Mouse (Mus musculus) forebrain, embryonic 16.5 days (tissue): ENCODE results near the gene Baz1b. TPM values are rescaled to one million over a fixed set of nuclear protein-coding genes. Genes with fewer than 3 reads are reported as not detected.

Experiments used
- ATAC-seq: fragments of 200-750 bp; cut with Nextera tagmentation; 2 replicates; pipeline ENCODE4 v1.8.0; 2017; ENCODE audit warnings: mild to moderate bottlenecking, moderate library complexity
- H3K27ac ChIP-seq: fragments of 300-500 bp; sonication (generic); 2 replicates; pipeline ENCODE4 v1.5.1; 2014; ENCODE audit warnings: low read length, control low read depth
- H3K27me3 ChIP-seq: fragments of 300-500 bp; sonication (generic); replicated peaks from 2 replicates; pipeline ENCODE4 v1.6.1; 2014; ENCODE audit warnings: low read length; ENCODE audit not compliant: control insufficient read depth, insufficient read depth
- H3K36me3 ChIP-seq: fragments of 300-500 bp; sonication (generic); 2 replicates; pipeline ENCODE4 v1.6.1; 2014; ENCODE audit not compliant: control insufficient read depth, insufficient read depth
- H3K4me1 ChIP-seq: fragments of 300-500 bp; sonication (generic); replicated peaks from 2 replicates; pipeline ENCODE4 v1.6.1; 2014; ENCODE audit warnings: low read length; ENCODE audit not compliant: control insufficient read depth, insufficient read depth
- H3K4me2 ChIP-seq: fragments of 300-500 bp; sonication (generic); 2 replicates; pipeline ENCODE4 v1.6.1; 2014; ENCODE audit warnings: mild to moderate bottlenecking, low read length, control low read depth
- H3K4me3 ChIP-seq: fragments of 300-500 bp; sonication (generic); replicated peaks from 2 replicates; pipeline ENCODE4 v1.5.1; 2014; ENCODE audit warnings: mild to moderate bottlenecking, low read length, control low read depth
- H3K9ac ChIP-seq: fragments of 300-500 bp; sonication (generic); replicated peaks from 2 replicates; pipeline ENCODE4 v1.6.1; 2014; ENCODE audit warnings: low read depth, low read length, control low read depth
- H3K9me3 ChIP-seq: fragments of 300-500 bp; sonication (generic); 2 replicates; pipeline ENCODE4 v1.6.1; 2016; ENCODE audit warnings: low read length; ENCODE audit not compliant: control insufficient read depth
- WGBS: fragments of 180-500 bp; shearing (Covaris S2); extraction: QIAGEN DNeasy Blood & Tissue Kit; methylation state at CpG from one replicate; pipeline ENCODE4 v1.1.7; 2014; 5-methylcytosine and 5-hydroxymethylcytosine counted together
- polyA plus RNA-seq: library from polyadenylated mRNA; unstranded; fragments of >200 nt; fragmentation: Nextera tagmentation; extraction: Ambion mirVana; gene quantifications from 2 replicates; pipeline ENCODE4 v1.2.1, GENCODE M21; 2015

Gene Baz1b
- polyA plus RNA-seq, result 34.4 and 39.4 TPM in 2 replicates

- ATAC-seq, result peak; percentile 97
- peak within 1 kb of the TSS; percentile 94 for H3K4me2 ChIP-seq
- peak within 1 kb of the TSS; percentile 97 for H3K9ac ChIP-seq
- WGBS, result under 1% methylated on average over 57 of the region's 57 CpGs
- H3K27me3 ChIP-seq, result no peaks in the 10 kb centered on the region
- peak within 1 kb of the TSS; percentile 96 for H3K4me3 ChIP-seq
- peaks cover 5% of the 10 kb centered on the region for H3K9me3 ChIP-seq
- peaks cover 3% of the 10 kb centered on the region; the same call in 1 of the 2 replicates for H3K36me3 ChIP-seq
- peak within 1 kb of the TSS; percentile 94 for H3K27ac ChIP-seq
- peaks cover 27% of the 10 kb centered on the region for H3K4me1 ChIP-seq
These were observed at the start of gene Baz1b for GRCm38 (mm10) chr5:135186621-135187348. Gene Baz1b (plus strand): TSS chr5:135187264.

GRCm38 (mm10) chr5:135139881-135140280 lies 47.2 kb upstream of the Baz1b start:
- H3K27me3 ChIP-seq, result no peaks in the 10 kb centered on the region
- no peak overlapping the region for H3K27ac ChIP-seq
- 80% methylated on average over 2 of the region's 2 CpGs for WGBS
- H3K9me3 ChIP-seq, result no peaks in the 10 kb centered on the region
- no peaks in the 10 kb centered on the region for H3K36me3 ChIP-seq
- H3K9ac ChIP-seq, result no peak overlapping the region
- ATAC-seq, result no peak
- H3K4me3 ChIP-seq, result no peak overlapping the region
- H3K4me1 ChIP-seq, result no peaks in the 10 kb centered on the region
- H3K4me2 ChIP-seq, result no peak overlapping the region

GRCm38 (mm10) chr5:135144469-135144868 lies 42.6 kb upstream of the Baz1b start:
- no peak for ATAC-seq
- H3K27ac ChIP-seq, result no peak overlapping the region
- no peaks in the 10 kb centered on the region for H3K36me3 ChIP-seq
- H3K4me1 ChIP-seq, result peaks cover 6% of the 10 kb centered on the region; the same call in 1 of the 2 replicates
- no peak overlapping the region for H3K4me3 ChIP-seq
- no peak overlapping the region for H3K9ac ChIP-seq
- no peak overlapping the region for H3K4me2 ChIP-seq
- 67% methylated on average over 4 of the region's 4 CpGs for whole genome bisulfite sequencing
- H3K27me3 ChIP-seq, result no peaks in the 10 kb centered on the region
- H3K9me3 ChIP-seq, result no peaks in the 10 kb centered on the region

GRCm38 (mm10) chr5:135145532-135145931 lies 41.5 kb upstream of the Baz1b start:
- ATAC-seq, result no peak
- H3K4me3 ChIP-seq, result no peak overlapping the region
- no peaks in the 10 kb centered on the region for H3K27me3 ChIP-seq
- no peak overlapping the region for H3K4me2 ChIP-seq
- no peaks in the 10 kb centered on the region for H3K36me3 ChIP-seq
- no peak overlapping the region for H3K27ac ChIP-seq
- WGBS, result 91% methylated on average over 3 of the region's 3 CpGs
- H3K4me1 ChIP-seq, result peaks cover 9% of the 10 kb centered on the region; the same call in 1 of the 2 replicates
- no peak overlapping the region for H3K9ac ChIP-seq
- H3K9me3 ChIP-seq, result no peaks in the 10 kb centered on the region

GRCm38 (mm10) chr5:135145955-135146354 lies 41.1 kb upstream of the Baz1b start:
- no peak for ATAC-seq
- no peak overlapping the region for H3K4me2 ChIP-seq
- H3K4me3 ChIP-seq, result no peak overlapping the region
- H3K36me3 ChIP-seq, result no peaks in the 10 kb centered on the region
- H3K27me3 ChIP-seq, result no peaks in the 10 kb centered on the region
- no peaks in the 10 kb centered on the region for H3K9me3 ChIP-seq
- no peak overlapping the region for H3K27ac ChIP-seq
- H3K4me1 ChIP-seq, result peaks cover 10% of the 10 kb centered on the region; the same call in 1 of the 2 replicates
- H3K9ac ChIP-seq, result no peak overlapping the region

- Histone ChIP-seq H3K27ac (no peak overlapping the region; the same call in 1 of the 2 replicates), H3K9me3 (no peaks in the 10 kb centered on the region), H3K36me3 (no peaks in the 10 kb centered on the region; the same call in none of the 2 replicates), H3K4me2 (peak overlapping the region; percentile 77), H3K4me3 (peak overlapping the region; percentile 88), H3K4me1 (peaks cover 10% of the 10 kb centered on the region; the same call in 1 of the 2 replicates), H3K9ac (peak overlapping the region; percentile 82), H3K27me3 (no peaks in the 10 kb centered on the region)
- ATAC-seq, result no peak
- WGBS, result under 1% methylated on average over 13 of the region's 13 CpGs
These were observed 38.4 kb upstream of the Baz1b start for GRCm38 (mm10) chr5:135148715-135149052.

- ATAC-seq, result peak; percentile 97
- Histone ChIP-seq H3K27ac (peak within 1 kb of the TSS; percentile 69), H3K4me2 (peak within 1 kb of the TSS; percentile 77), H3K4me3 (peak within 1 kb of the TSS; percentile 88), H3K36me3 (peaks cover 4% of the 10 kb centered on the region), H3K9me3 (no peaks in the 10 kb centered on the region), H3K9ac (peak within 1 kb of the TSS; percentile 82), H3K27me3 (no peaks in the 10 kb centered on the region), H3K4me1 (peaks cover 10% of the 10 kb centered on the region; the same call in 1 of the 2 replicates)
- WGBS, result 0% methylated on average over 61 of the region's 63 CpGs
These were observed 37.8 kb upstream of the Baz1b start, which contains the start of gene Tbl2 for GRCm38 (mm10) chr5:135149053-135149819. Gene Tbl2 (plus strand): TSS chr5:135149657.

GRCm38 (mm10) chr5:135149820-135150178 lies 37.3 kb upstream of the Baz1b start:
- H3K9ac ChIP-seq, result peak overlapping the region; percentile 82
- H3K4me2 ChIP-seq, result peak overlapping the region; percentile 77
- H3K36me3 ChIP-seq, result peaks cover 7% of the 10 kb centered on the region
- peak overlapping the region; percentile 69 for H3K27ac ChIP-seq
- H3K4me3 ChIP-seq, result peak overlapping the region; percentile 88
- H3K4me1 ChIP-seq, result peaks cover 10% of the 10 kb centered on the region; the same call in 1 of the 2 replicates
- ATAC-seq, result no peak
- H3K9me3 ChIP-seq, result no peaks in the 10 kb centered on the region
- no peaks in the 10 kb centered on the region for H3K27me3 ChIP-seq
- WGBS, result 0% methylated on average over 23 of the region's 23 CpGs

GRCm38 (mm10) chr5:135156496-135156895 lies 30.6 kb upstream of the Baz1b start:
- no peaks in the 10 kb centered on the region for H3K27me3 ChIP-seq
- H3K4me2 ChIP-seq, result no peak overlapping the region
- no peak overlapping the region for H3K27ac ChIP-seq
- H3K9ac ChIP-seq, result no peak overlapping the region
- no peaks in the 10 kb centered on the region for H3K4me1 ChIP-seq
- H3K36me3 ChIP-seq, result peaks cover 43% of the 10 kb centered on the region
- no peaks in the 10 kb centered on the region for H3K9me3 ChIP-seq
- H3K4me3 ChIP-seq, result no peak overlapping the region
- WGBS, result 95% methylated on average over 4 of the region's 4 CpGs
- no peak for ATAC-seq
